Mouse (Mus musculus) ES-E14 (cell line): ENCODE results near the gene D10Jhu81e.
A peak's percentile ranks its signal among the peaks of the same experiment; 100 is the strongest.

Source experiments
- HCFC1 ChIP-seq: IDR thresholded peaks from 2 replicates; pipeline ENCODE4 v1.6.1; 2012; ENCODE audit warnings: low read length, inconsistent platforms, borderline replicate concordance; ENCODE audit not compliant: insufficient read depth
- MAFK ChIP-seq: IDR thresholded peaks from 2 replicates; pipeline ENCODE4 v1.6.1; 2014; ENCODE audit warnings: mild to moderate bottlenecking, low read depth, low read length, inconsistent platforms; ENCODE audit not compliant: insufficient read depth
- ZC3H11A ChIP-seq: IDR thresholded peaks from 2 replicates; pipeline ENCODE4 v1.6.1; 2012; ENCODE audit warnings: low read depth, mild to moderate bottlenecking, inconsistent platforms, low read length, borderline replicate concordance
- ZNF384 ChIP-seq: IDR thresholded peaks from 2 replicates; pipeline ENCODE4 v1.6.1; 2012; ENCODE audit warnings: low read depth, low read length, inconsistent platforms

DNA sequence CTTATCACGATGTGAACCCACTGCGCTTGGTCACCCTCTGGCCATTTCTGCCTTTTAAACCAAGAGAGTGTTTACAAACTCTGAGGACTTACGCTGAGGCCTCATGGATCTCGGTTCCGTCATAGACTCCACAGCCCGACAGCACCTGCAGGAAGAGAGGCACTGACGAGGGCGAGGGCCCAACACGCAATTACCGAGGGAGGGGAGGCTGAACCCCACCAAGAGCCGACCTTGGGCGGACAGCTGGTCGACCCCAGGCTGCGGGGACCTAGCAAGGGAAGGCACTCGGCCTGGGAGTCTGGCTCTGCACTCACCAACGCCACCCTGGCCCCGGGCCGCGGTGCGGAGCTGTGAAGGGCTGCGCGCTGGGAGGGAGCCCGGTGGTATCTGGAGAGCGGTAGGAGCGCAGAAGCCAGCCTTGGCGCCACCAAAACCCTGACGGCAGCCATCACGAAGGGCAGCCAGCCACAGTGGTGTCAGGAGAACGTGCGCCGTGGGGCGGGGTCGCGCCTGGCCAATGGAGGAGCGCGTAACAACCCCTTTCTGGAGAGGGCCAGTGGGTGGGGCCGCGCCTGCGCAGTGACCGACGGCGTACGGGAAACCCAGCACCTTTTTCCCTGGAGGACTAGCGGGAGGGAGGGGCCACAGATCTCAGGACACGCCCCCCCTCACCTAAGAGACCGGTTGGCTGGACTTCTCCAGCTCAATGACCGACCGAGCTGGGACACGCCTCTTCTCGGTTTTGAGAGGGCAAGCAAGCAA, at the start of gene D10Jhu81e:
- TF ChIP-seq ZNF384 = no peak
- TF ChIP-seq ZC3H11A = no peak
- no peak for TF ChIP-seq MAFK
- 0 out of 2 replicates have a peak, but pooled peaks have one; percentile 41 for TF ChIP-seq HCFC1
